Mouse (Mus musculus): ENCODE data around the gene Apol8. TPM values are rescaled to one million over a fixed set of nuclear protein-coding genes. Genes with fewer than 3 reads are reported as not detected.

Gene Apol8
- polyA plus RNA-seq (2015; fragmentation: Nextera tagmentation; extraction: Ambion mirVana): 0.08 and 0.18 TPM in 2 replicates

DNA sequence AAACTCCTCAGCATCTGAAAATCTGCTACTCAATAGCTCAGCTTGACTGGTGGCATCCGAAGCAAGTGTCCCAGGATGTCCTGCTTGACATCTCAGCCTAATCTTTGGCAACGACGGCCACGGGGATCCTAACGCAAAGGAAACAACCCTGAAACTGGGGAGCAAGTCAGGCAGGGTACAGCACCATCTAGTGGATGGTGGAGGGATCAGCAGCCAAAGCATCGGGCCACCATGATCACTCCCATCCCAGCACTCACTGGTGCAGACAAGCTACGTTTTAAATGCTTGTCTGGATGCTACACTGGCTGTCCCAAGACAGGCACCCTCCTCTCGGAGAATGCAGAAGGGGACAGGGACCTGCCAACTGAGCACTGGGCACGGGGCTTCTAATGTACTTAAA lies at the start of gene Apol8:
Apol8 (minus strand) TSS at position 156 of the 400 bp plus-strand sequence.
- H3K27me3 ChIP-seq: no peaks in the 10 kb centered on the region
- H3K9ac ChIP-seq: no peak within 1 kb of the TSS
- H3K4me3 ChIP-seq (replicated peaks): no peak within 1 kb of the TSS
- no peaks in the 10 kb centered on the region; the same call in 1 of the 2 replicates for H3K4me1 ChIP-seq
- H3K9me3 ChIP-seq (replicated peaks): no peaks in the 10 kb centered on the region
- no peak for ATAC-seq (ENCODE audit: insufficient number of reproducible peaks, low FRiP score, low TSS enrichment, low read depth)
- 8% methylated on average over 9 of the region's 9 CpGs for WGBS
- H3K27ac ChIP-seq (replicated peaks): no peak within 1 kb of the TSS
- H3K4me2 ChIP-seq (replicated peaks): no peak within 1 kb of the TSS
- H3K36me3 ChIP-seq: peaks cover 24% of the 10 kb centered on the region

- H3K27me3 ChIP-seq: no peaks in the 10 kb centered on the region
- peaks cover 53% of the 10 kb centered on the region for H3K4me1 ChIP-seq
- H3K27ac ChIP-seq (replicated peaks): no peak overlapping the region
- H3K36me3 ChIP-seq: peaks cover 61% of the 10 kb centered on the region
- H3K9ac ChIP-seq: no peak overlapping the region
- ATAC-seq (ENCODE audit: insufficient number of reproducible peaks, low FRiP score, low TSS enrichment, low read depth): no peak
- WGBS: 88% methylated on average over 4 of the region's 4 CpGs
- H3K9me3 ChIP-seq (replicated peaks): no peaks in the 10 kb centered on the region
- H3K4me2 ChIP-seq (replicated peaks): no peak overlapping the region
- no peak overlapping the region for H3K4me3 ChIP-seq (replicated peaks)
These were observed 48.9 kb upstream of the Apol8 start for GRCm38 (mm10) chr15:77805657-77806056.

DNA sequence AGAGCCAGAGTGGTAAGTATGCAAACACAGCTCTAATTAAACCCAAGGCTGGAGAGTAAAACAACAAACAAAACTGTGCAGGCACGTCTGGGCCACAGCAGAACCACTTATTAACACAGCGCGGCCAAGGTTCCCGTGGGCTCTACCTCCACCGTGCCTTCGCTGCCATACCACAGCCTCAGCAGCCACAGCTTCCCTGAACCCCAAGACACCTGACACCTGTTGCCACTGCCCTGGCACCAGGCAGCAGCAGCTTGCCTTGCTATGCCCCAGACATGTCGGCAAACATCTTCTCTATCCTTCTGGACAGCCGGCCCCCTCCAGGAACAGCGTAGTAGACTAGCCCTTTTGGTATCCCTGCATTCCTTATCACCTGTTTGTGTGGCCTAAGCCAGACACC lies 48.1 kb upstream of the Apol8 start:
- Histone ChIP-seq H3K27ac (replicated peaks) (peak overlapping the region; percentile 63), H3K4me1 (peaks cover 55% of the 10 kb centered on the region), H3K4me3 (replicated peaks) (no peak overlapping the region), H3K36me3 (peaks cover 59% of the 10 kb centered on the region), H3K9me3 (replicated peaks) (no peaks in the 10 kb centered on the region), H3K4me2 (replicated peaks) (no peak overlapping the region), H3K27me3 (no peaks in the 10 kb centered on the region), H3K9ac (no peak overlapping the region)
- no peak for ATAC-seq (ENCODE audit: insufficient number of reproducible peaks, low FRiP score, low TSS enrichment, low read depth)
- 57% methylated on average over 9 of the region's 9 CpGs for WGBS

DNA sequence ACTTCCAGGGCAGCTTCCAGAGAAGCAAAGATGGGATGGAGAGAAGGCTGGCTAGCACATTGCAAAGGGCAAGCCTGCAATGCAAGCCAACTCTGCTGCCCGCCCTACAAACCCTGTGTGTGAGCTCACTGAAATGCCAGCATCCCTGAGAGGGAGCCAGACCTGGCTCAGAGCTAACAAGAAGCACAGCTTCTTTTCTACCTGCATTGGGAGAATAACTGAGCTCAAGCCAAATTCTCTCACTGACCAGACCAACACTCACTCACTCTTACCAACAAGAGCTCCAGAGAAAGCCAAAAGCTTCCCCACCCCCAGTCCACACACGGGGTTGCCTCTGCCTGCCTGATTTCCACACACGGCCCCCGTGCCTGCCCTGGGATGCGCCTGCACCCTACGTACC lies 47.7 kb upstream of the Apol8 start:
- no peak overlapping the region for H3K4me3 ChIP-seq (replicated peaks)
- no peak overlapping the region for H3K9ac ChIP-seq
- WGBS: 67% methylated on average over 6 of the region's 6 CpGs
- no peaks in the 10 kb centered on the region for H3K9me3 ChIP-seq (replicated peaks)
- H3K4me2 ChIP-seq (replicated peaks): no peak overlapping the region
- peaks cover 59% of the 10 kb centered on the region for H3K36me3 ChIP-seq
- H3K4me1 ChIP-seq: peaks cover 60% of the 10 kb centered on the region
- H3K27ac ChIP-seq (replicated peaks): peak overlapping the region; percentile 63
- no peak for ATAC-seq (ENCODE audit: insufficient number of reproducible peaks, low FRiP score, low TSS enrichment, low read depth)
- no peaks in the 10 kb centered on the region for H3K27me3 ChIP-seq

DNA sequence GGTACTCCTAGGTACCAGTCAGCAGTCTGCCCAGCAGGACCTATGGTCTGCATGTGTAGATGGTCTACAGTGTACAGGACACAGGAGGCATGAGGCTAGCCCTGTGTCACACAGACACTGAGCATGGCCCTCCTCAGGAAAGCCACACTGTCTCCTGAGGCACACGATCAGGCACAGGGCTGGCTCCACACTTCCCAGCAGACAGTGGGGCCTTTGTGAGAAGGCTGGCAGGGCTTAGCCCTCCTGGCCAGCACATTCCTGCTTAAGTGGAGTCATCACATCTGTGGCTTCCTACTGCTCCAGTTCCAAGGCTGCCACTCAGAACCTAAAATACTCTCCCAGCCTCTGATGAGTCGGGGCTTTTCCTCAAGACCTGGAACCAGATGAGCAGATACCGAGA lies 46.9 kb upstream of the Apol8 start:
- Histone ChIP-seq H3K9me3 (replicated peaks) (no peaks in the 10 kb centered on the region), H3K4me2 (replicated peaks) (no peak overlapping the region), H3K36me3 (peaks cover 55% of the 10 kb centered on the region), H3K27ac (replicated peaks) (peak overlapping the region; percentile 63), H3K27me3 (no peaks in the 10 kb centered on the region), H3K9ac (no peak overlapping the region), H3K4me3 (replicated peaks) (no peak overlapping the region), H3K4me1 (peaks cover 67% of the 10 kb centered on the region)
- 31% methylated on average over 3 of the region's 3 CpGs for WGBS
- 0 out of 2 replicates have a peak, but pooled peaks have one; percentile 34 for ATAC-seq (ENCODE audit: insufficient number of reproducible peaks, low FRiP score, low TSS enrichment, low read depth)

- Histone ChIP-seq H3K9me3 (replicated peaks) (no peaks in the 10 kb centered on the region), H3K27me3 (no peaks in the 10 kb centered on the region), H3K4me2 (replicated peaks) (no peak overlapping the region), H3K9ac (no peak overlapping the region), H3K36me3 (peaks cover 50% of the 10 kb centered on the region), H3K27ac (replicated peaks) (peak overlapping the region; percentile 63; the same call in 1 of the 2 replicates), H3K4me1 (peaks cover 75% of the 10 kb centered on the region), H3K4me3 (replicated peaks) (no peak overlapping the region)
- ATAC-seq (ENCODE audit: insufficient number of reproducible peaks, low FRiP score, low TSS enrichment, low read depth): no peak
- 78% methylated on average over 4 of the region's 4 CpGs for WGBS
These were observed 46.2 kb upstream of the Apol8 start for GRCm38 (mm10) chr15:77802992-77803391.

- Histone ChIP-seq H3K27ac (replicated peaks) (peak overlapping the region; percentile 95), H3K9me3 (replicated peaks) (no peaks in the 10 kb centered on the region), H3K9ac (no peak overlapping the region), H3K4me1 (peaks cover 74% of the 10 kb centered on the region), H3K27me3 (no peaks in the 10 kb centered on the region), H3K4me3 (replicated peaks) (no peak overlapping the region), H3K36me3 (peaks cover 39% of the 10 kb centered on the region), H3K4me2 (replicated peaks) (no peak overlapping the region)
- no peak for ATAC-seq (ENCODE audit: insufficient number of reproducible peaks, low FRiP score, low TSS enrichment, low read depth)
- WGBS: 63% methylated on average over 4 of the region's 4 CpGs
These were observed 44.4 kb upstream of the Apol8 start for GRCm38 (mm10) chr15:77801188-77801587.

GRCm38 (mm10) chr15:77800511-77800910 lies 43.7 kb upstream of the Apol8 start:
- Histone ChIP-seq H3K4me1 (peaks cover 68% of the 10 kb centered on the region), H3K4me2 (replicated peaks) (no peak overlapping the region), H3K27me3 (no peaks in the 10 kb centered on the region), H3K9ac (no peak overlapping the region), H3K4me3 (replicated peaks) (no peak overlapping the region), H3K27ac (replicated peaks) (peak overlapping the region; percentile 95), H3K36me3 (peaks cover 45% of the 10 kb centered on the region), H3K9me3 (replicated peaks) (no peaks in the 10 kb centered on the region)
- ATAC-seq (ENCODE audit: insufficient number of reproducible peaks, low FRiP score, low TSS enrichment, low read depth): no peak

DNA sequence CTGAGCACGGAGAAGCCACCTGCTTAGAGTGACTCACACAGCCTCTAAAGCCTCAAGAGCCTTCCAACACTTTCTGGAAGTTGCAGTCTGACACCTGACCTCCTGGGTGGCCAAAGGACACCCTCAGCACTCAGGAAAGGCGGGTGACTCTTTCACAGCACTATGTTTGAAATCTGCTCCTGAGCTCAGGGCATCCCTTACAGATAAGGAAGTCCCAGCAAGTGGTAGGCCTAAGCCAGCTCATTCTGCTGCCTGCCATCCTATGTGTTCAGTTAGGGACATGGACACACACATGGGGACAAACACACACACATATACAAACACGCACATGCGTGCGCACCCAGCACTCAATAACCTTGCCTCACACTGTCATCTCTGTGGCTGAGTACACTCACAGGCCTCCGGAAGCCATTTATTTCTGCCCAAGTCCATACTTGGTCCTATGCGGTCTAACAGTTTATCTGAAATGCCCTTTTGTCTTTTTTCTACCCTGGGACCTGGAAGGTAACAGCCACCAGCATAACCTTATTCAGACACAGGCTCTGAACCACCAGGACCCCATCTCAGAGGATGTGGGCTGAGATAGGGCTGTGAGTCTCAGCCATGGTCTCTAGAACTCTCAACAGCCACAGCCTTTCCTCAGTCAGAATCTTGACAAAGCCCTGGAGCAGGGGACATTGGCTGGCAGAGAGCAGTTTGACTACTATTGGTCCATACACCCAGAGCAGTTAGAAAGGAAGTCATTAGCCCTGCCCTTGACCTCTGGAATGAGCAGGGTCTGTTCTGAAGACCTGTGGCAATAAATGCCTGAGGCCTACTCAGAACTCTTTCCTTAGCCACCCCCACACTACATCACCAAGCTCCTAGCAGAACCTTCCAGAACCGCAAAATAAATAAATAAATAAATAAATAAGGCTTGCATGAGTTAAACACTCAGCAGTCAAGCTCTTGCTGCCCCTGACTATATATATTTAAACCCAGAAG lies 43.0 kb upstream of the Apol8 start:
- 80% methylated on average over 8 of the region's 8 CpGs for WGBS
- Histone ChIP-seq H3K4me1 (peaks cover 60% of the 10 kb centered on the region), H3K27ac (replicated peaks) (peak overlapping the region; percentile 95), H3K9me3 (replicated peaks) (no peaks in the 10 kb centered on the region), H3K9ac (no peak overlapping the region), H3K36me3 (peaks cover 52% of the 10 kb centered on the region), H3K4me2 (replicated peaks) (no peak overlapping the region), H3K4me3 (replicated peaks) (no peak overlapping the region), H3K27me3 (no peaks in the 10 kb centered on the region)
- no peak for ATAC-seq (ENCODE audit: insufficient number of reproducible peaks, low FRiP score, low TSS enrichment, low read depth)

DNA sequence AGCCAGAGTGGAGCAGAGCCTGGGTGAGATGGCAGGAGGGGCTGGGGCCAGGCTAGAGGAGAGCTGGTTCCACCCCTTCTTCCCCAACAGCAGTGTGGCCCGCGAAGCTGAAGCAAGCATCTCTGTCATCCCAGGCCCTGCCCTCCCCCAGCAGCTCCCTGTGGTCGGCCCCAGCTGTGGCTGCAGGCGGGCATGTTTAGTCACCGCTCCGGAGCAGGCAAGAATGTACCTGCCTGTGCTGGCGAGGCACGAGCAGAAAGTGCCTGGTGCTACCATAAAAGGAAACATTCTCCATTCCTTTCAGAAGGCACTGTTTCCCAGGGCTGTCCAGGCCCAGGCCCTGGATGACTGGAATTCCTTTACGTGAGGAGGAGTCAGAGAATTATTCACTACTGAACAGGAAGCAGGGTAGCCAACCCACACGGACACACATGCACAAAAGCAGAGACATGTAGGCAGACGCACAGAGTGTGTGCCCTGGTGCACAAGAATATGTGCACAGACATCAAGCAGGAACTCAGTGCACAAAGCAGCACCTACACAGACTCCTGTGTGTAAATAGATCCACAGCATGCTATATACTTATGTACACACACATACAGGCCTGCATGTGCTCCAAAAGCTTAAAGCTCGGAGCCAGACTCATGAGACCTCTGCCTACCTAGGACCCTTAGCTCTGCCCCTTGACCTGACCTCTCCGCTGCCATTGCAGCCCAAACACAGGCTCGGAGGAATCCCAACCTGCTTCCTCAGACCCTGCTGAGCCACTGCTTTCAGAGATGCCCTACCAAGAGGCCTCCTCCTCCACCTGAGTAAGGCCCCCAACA lies 42.1 kb upstream of the Apol8 start:
- H3K9ac ChIP-seq: no peak overlapping the region
- peaks cover 52% of the 10 kb centered on the region for H3K4me1 ChIP-seq
- peak overlapping the region; percentile 95 for H3K27ac ChIP-seq (replicated peaks)
- no peaks in the 10 kb centered on the region for H3K9me3 ChIP-seq (replicated peaks)
- H3K4me2 ChIP-seq (replicated peaks): peak overlapping the region; percentile 29
- H3K27me3 ChIP-seq: no peaks in the 10 kb centered on the region
- peaks cover 53% of the 10 kb centered on the region for H3K36me3 ChIP-seq
- no peak overlapping the region for H3K4me3 ChIP-seq (replicated peaks)
- 10% methylated on average over 14 of the region's 14 CpGs for WGBS
- peak; percentile 83 for ATAC-seq (ENCODE audit: insufficient number of reproducible peaks, low FRiP score, low TSS enrichment, low read depth)
